Mouse (Mus musculus) heart, postnatal 0 days (tissue): ENCODE data around the gene Tsen2. TPM values are rescaled to one million over a fixed set of nuclear protein-coding genes. Genes with fewer than 3 reads are reported as not detected.

Experiments used
- ATAC-seq: fragments of 200-750 bp; cut with Nextera tagmentation; 2 replicates; pipeline ENCODE4 v1.8.0; 2017; ENCODE audit warnings: low read depth, moderate number of reproducible peaks, moderate library complexity; ENCODE audit not compliant: insufficient read depth
- DNase-seq: peaks from one replicate; pipeline ENCODE4 v3.0.0-alpha.2; 2016; ENCODE audit warnings: low spot score
- H3K27ac ChIP-seq: fragments of 300-500 bp; sonication (generic); 2 replicates; pipeline ENCODE4 v1.5.1; 2014; ENCODE audit warnings: low read depth, mild to moderate bottlenecking
- H3K27me3 ChIP-seq: fragments of 300-500 bp; sonication (generic); 2 replicates; pipeline ENCODE4 v1.6.1; 2014; ENCODE audit warnings: low read length, mixed read lengths; ENCODE audit not compliant: control insufficient read depth, insufficient read depth
- H3K36me3 ChIP-seq: fragments of 300-500 bp; sonication (generic); replicated peaks from 2 replicates; pipeline ENCODE4 v1.6.1; 2014; ENCODE audit warnings: low read length, mixed read lengths; ENCODE audit not compliant: control insufficient read depth, insufficient read depth
- H3K4me1 ChIP-seq: fragments of 300-500 bp; sonication (generic); 2 replicates; pipeline ENCODE4 v1.6.1; 2014; ENCODE audit warnings: antibody characterized with exemption; ENCODE audit not compliant: control insufficient read depth, insufficient read depth
- H3K4me2 ChIP-seq: fragments of 300-500 bp; sonication (generic); 2 replicates; pipeline ENCODE4 v1.6.1; 2014; ENCODE audit warnings: low read depth, mild to moderate bottlenecking, low read length, moderate library complexity
- H3K4me3 ChIP-seq: fragments of 300-500 bp; sonication (generic); 2 replicates; pipeline ENCODE4 v1.5.1; 2014; ENCODE audit warnings: low read depth, low read length
- H3K9ac ChIP-seq: fragments of 300-500 bp; sonication (generic); replicated peaks from 2 replicates; pipeline ENCODE4 v1.6.1; 2014; ENCODE audit warnings: low read depth, low read length, mixed read lengths
- H3K9me3 ChIP-seq: fragments of 300-500 bp; sonication (generic); replicated peaks from 2 replicates; pipeline ENCODE4 v1.6.1; 2016; ENCODE audit warnings: low read length; ENCODE audit not compliant: control insufficient read depth
- CTCF ChIP-seq: IDR thresholded peaks from 2 replicates; pipeline ENCODE4 v1.5.1; 2016; ENCODE audit warnings: antibody characterized with exemption, control low read depth, low read depth
- EP300 ChIP-seq: IDR thresholded peaks from 2 replicates; pipeline ENCODE4 v1.6.1; 2016; ENCODE audit warnings: antibody characterized with exemption, low read depth
- WGBS: fragments of 180-500 bp; shearing (Covaris S2); extraction: QIAGEN DNeasy Blood & Tissue Kit; methylation state at CpG from one replicate; pipeline ENCODE4 v1.1.7; 2014; 5-methylcytosine and 5-hydroxymethylcytosine counted together
- polyA plus RNA-seq: library from polyadenylated mRNA; unstranded; fragments of >200 nt; fragmentation: Nextera tagmentation; extraction: Ambion mirVana; gene quantifications from 2 replicates; pipeline ENCODE4 v1.2.1, GENCODE M21; 2015
- total RNA-seq: library from RNA; depleted of rRNA; stranded (reverse); fragments of >200 nt; gene quantifications from 2 replicates; pipeline ENCODE4 v1.2.3, GENCODE M21; 2014; ENCODE audit warnings: low replicate concordance

Gene Tsen2
- total and polyA plus RNA-seq, 2 experiments from 2014 or later: 6.0 to 12.6 TPM

GRCm38 (mm10) chr6:115503549-115504159 is 40.8 kb upstream of the Tsen2 start:
- Histone ChIP-seq H3K9me3 (0 out of 2 replicates have a peak, but pooled peaks cover 3% of the 10 kb centered on the region), H3K9ac (no peak overlapping the region), H3K27me3 (no peaks in the 10 kb centered on the region), H3K4me1 (peaks cover 7% of the 10 kb centered on the region), H3K4me2 (no peak overlapping the region), H3K4me3 (no peak overlapping the region), H3K27ac (no peak overlapping the region), H3K36me3 (no peaks in the 10 kb centered on the region)
- ATAC-seq (no peak), DNase-seq (no peak)
- WGBS: 63% methylated on average over 10 of the region's 10 CpGs
- TF ChIP-seq EP300: no peak
- TF ChIP-seq CTCF: no peak

- H3K36me3 ChIP-seq: no peaks in the 10 kb centered on the region
- WGBS: 75% methylated on average over 3 of the region's 3 CpGs
- no peak overlapping the region for H3K4me2 ChIP-seq
- H3K9ac ChIP-seq: no peak overlapping the region
- 0 out of 2 replicates have a peak, but pooled peaks cover 3% of the 10 kb centered on the region for H3K9me3 ChIP-seq
- H3K27me3 ChIP-seq: no peaks in the 10 kb centered on the region
- no peak for ATAC-seq
- H3K27ac ChIP-seq: no peak overlapping the region
- no peak overlapping the region for H3K4me3 ChIP-seq
- H3K4me1 ChIP-seq: peaks cover 7% of the 10 kb centered on the region
- no peak for DNase-seq
- TF ChIP-seq CTCF: no peak
- no peak for TF ChIP-seq EP300
Measured at GRCm38 (mm10) chr6:115504160-115504558, 40.3 kb upstream of the Tsen2 start.

- TF ChIP-seq CTCF (no peak), EP300 (no peak)
- Histone ChIP-seq H3K4me2 (no peak overlapping the region), H3K4me3 (no peak overlapping the region), H3K27me3 (no peaks in the 10 kb centered on the region), H3K9ac (no peak overlapping the region), H3K27ac (no peak overlapping the region), H3K36me3 (no peaks in the 10 kb centered on the region), H3K4me1 (peaks cover 7% of the 10 kb centered on the region), H3K9me3 (0 out of 2 replicates have a peak, but pooled peaks cover 3% of the 10 kb centered on the region)
- DNase-seq: no peak
- ATAC-seq: no peak
- WGBS: 68% methylated on average over 5 of the region's 5 CpGs
Measured at GRCm38 (mm10) chr6:115504915-115505314, 39.5 kb upstream of the Tsen2 start.

GRCm38 (mm10) chr6:115506425-115506824 is 38.0 kb upstream of the Tsen2 start:
- H3K36me3 ChIP-seq: no peaks in the 10 kb centered on the region
- 0 out of 2 replicates have a peak, but pooled peaks cover 3% of the 10 kb centered on the region for H3K9me3 ChIP-seq
- no peaks in the 10 kb centered on the region for H3K27me3 ChIP-seq
- H3K27ac ChIP-seq: no peak overlapping the region
- TF ChIP-seq EP300 (no peak), CTCF (no peak)
- DNase-seq (no peak), ATAC-seq (no peak)
- peaks cover 1% of the 10 kb centered on the region; the same call in 1 of the 2 replicates for H3K4me1 ChIP-seq
- 79% methylated on average over 1 of the region's 1 CpGs for WGBS
- no peak overlapping the region for H3K4me2 ChIP-seq
- no peak overlapping the region for H3K4me3 ChIP-seq
- no peak overlapping the region for H3K9ac ChIP-seq

- no peaks in the 10 kb centered on the region for H3K36me3 ChIP-seq
- H3K27me3 ChIP-seq: no peaks in the 10 kb centered on the region
- 0 out of 2 replicates have a peak, but pooled peaks cover 3% of the 10 kb centered on the region for H3K9me3 ChIP-seq
- no peak overlapping the region for H3K27ac ChIP-seq
- no peak overlapping the region for H3K9ac ChIP-seq
- H3K4me2 ChIP-seq: no peak overlapping the region
- no peak for ATAC-seq
- no peaks in the 10 kb centered on the region for H3K4me1 ChIP-seq
- DNase-seq: no peak
- 86% methylated on average over 3 of the region's 3 CpGs for WGBS
- no peak overlapping the region for H3K4me3 ChIP-seq
- TF ChIP-seq CTCF: no peak
Measured at GRCm38 (mm10) chr6:115511447-115511846, 33.0 kb upstream of the Tsen2 start.

GRCm38 (mm10) chr6:115513207-115513606 is 31.3 kb upstream of the Tsen2 start:
- no peak for TF ChIP-seq EP300
- TF ChIP-seq CTCF: no peak
- no peak overlapping the region for H3K4me2 ChIP-seq

More at GRCm38 (mm10) chr6:115513207-115513606, 31.3 kb upstream of the Tsen2 start:
- Histone ChIP-seq H3K9me3 (0 out of 2 replicates have a peak, but pooled peaks cover 3% of the 10 kb centered on the region), H3K4me1 (no peaks in the 10 kb centered on the region), H3K9ac (no peak overlapping the region), H3K4me3 (no peak overlapping the region), H3K27ac (no peak overlapping the region), H3K36me3 (no peaks in the 10 kb centered on the region), H3K27me3 (no peaks in the 10 kb centered on the region)
- DNase-seq: no peak
- WGBS: 80% methylated on average over 4 of the region's 4 CpGs
- ATAC-seq: no peak
